Mouse (Mus musculus) hindbrain, embryonic 16.5 days (tissue): ENCODE measurements around the gene Cdk6. TPM values are rescaled to one million over a fixed set of nuclear protein-coding genes. Genes with fewer than 3 reads are reported as not detected.
"Not testable (repeated sequence)": the region's sequence is repeated elsewhere in the genome, so short reads cannot be mapped to it uniquely, and the experiment has no call there.

Experiments used
- ATAC-seq: fragments of 200-750 bp; cut with Nextera tagmentation; 2 replicates; pipeline ENCODE4 v1.8.0; 2017; ENCODE audit warnings: moderate TSS enrichment, moderate library complexity
- H3K27ac ChIP-seq: fragments of 300-500 bp; sonication (generic); 2 replicates; pipeline ENCODE4 v1.5.1; 2014; ENCODE audit warnings: low read depth, mild to moderate bottlenecking, control low read depth, low read length, moderate library complexity
- H3K27me3 ChIP-seq: fragments of 300-500 bp; sonication (generic); replicated peaks from 2 replicates; pipeline ENCODE4 v1.6.1; 2014; ENCODE audit warnings: low read length; ENCODE audit not compliant: control insufficient read depth, insufficient read depth
- H3K36me3 ChIP-seq: fragments of 300-500 bp; sonication (generic); 2 replicates; pipeline ENCODE4 v1.6.1; 2014; ENCODE audit warnings: mild to moderate bottlenecking, low read length, moderate library complexity, mixed read lengths; ENCODE audit not compliant: control insufficient read depth, insufficient read depth
- H3K4me1 ChIP-seq: fragments of 300-500 bp; sonication (generic); 2 replicates; pipeline ENCODE4 v1.6.1; 2014; ENCODE audit warnings: low read depth, low read length; ENCODE audit not compliant: control insufficient read depth, insufficient read depth
- H3K4me2 ChIP-seq: fragments of 300-500 bp; sonication (generic); 2 replicates; pipeline ENCODE4 v1.6.1; 2014; ENCODE audit warnings: mild to moderate bottlenecking, low read length, control low read depth, moderate library complexity
- H3K4me3 ChIP-seq: fragments of 300-500 bp; sonication (generic); 2 replicates; pipeline ENCODE4 v1.5.1; 2014; ENCODE audit warnings: mild to moderate bottlenecking, low read length, control low read depth, moderate library complexity
- H3K9ac ChIP-seq: fragments of 300-500 bp; sonication (generic); 2 replicates; pipeline ENCODE4 v1.6.1; 2014; ENCODE audit warnings: low read depth, mild to moderate bottlenecking, control low read depth, low read length, moderate library complexity
- H3K9me3 ChIP-seq: fragments of 300-500 bp; sonication (generic); 2 replicates; pipeline ENCODE4 v1.6.1; 2014; ENCODE audit warnings: mild to moderate bottlenecking, low read length, moderate library complexity; ENCODE audit not compliant: control insufficient read depth
- WGBS: fragments of 180-500 bp; shearing (Covaris S2); extraction: QIAGEN DNeasy Blood & Tissue Kit; methylation state at CpG from one replicate; pipeline ENCODE4 v1.1.7; 2014; 5-methylcytosine and 5-hydroxymethylcytosine counted together
- polyA plus RNA-seq: library from polyadenylated mRNA; unstranded; fragments of >200 nt; fragmentation: Nextera tagmentation; extraction: Ambion mirVana; gene quantifications from 2 replicates; pipeline ENCODE4 v1.2.1, GENCODE M21; 2015

Gene Cdk6
- polyA plus RNA-seq, 1 experiment from 2014 or later, result 13.9 TPM

- no peak overlapping the region for H3K27ac ChIP-seq
- H3K36me3 ChIP-seq, result no peaks in the 10 kb centered on the region
- H3K9ac ChIP-seq, result no peak overlapping the region
- ATAC-seq, result no peak
- H3K4me2 ChIP-seq, result no peak overlapping the region
- H3K4me1 ChIP-seq, result no peaks in the 10 kb centered on the region
- no peaks in the 10 kb centered on the region for H3K9me3 ChIP-seq
- 92% methylated on average over 9 of the region's 9 CpGs for WGBS
- H3K4me3 ChIP-seq, result no peak overlapping the region
- no peaks in the 10 kb centered on the region for H3K27me3 ChIP-seq
These were observed 174.2 kb downstream of the Cdk6 start for GRCm38 (mm10) chr5:3515477-3515876.

- Histone ChIP-seq H3K27me3 (no peaks in the 10 kb centered on the region), H3K4me1 (no peaks in the 10 kb centered on the region)
These were observed 175.3 kb downstream of the Cdk6 start for GRCm38 (mm10) chr5:3516481-3517075.

GRCm38 (mm10) chr5:3520493-3521359 lies 179.4 kb downstream of the Cdk6 start:
- H3K27ac ChIP-seq, result no peak overlapping the region
- H3K9me3 ChIP-seq, result no peaks in the 10 kb centered on the region
- no peaks in the 10 kb centered on the region for H3K4me1 ChIP-seq
- H3K4me3 ChIP-seq, result no peak overlapping the region
- WGBS, result 84% methylated on average over 18 of the region's 18 CpGs
- H3K27me3 ChIP-seq, result no peaks in the 10 kb centered on the region
- no peak overlapping the region for H3K9ac ChIP-seq
- no peak overlapping the region for H3K4me2 ChIP-seq
- no peak for ATAC-seq
- H3K36me3 ChIP-seq, result no peaks in the 10 kb centered on the region

More at GRCm38 (mm10) chr5:3516481-3517075, 175.3 kb downstream of the Cdk6 start:
- Histone ChIP-seq H3K4me3 (no peak overlapping the region), H3K27ac (no peak overlapping the region), H3K36me3 (no peaks in the 10 kb centered on the region), H3K9me3 (no peaks in the 10 kb centered on the region), H3K9ac (no peak overlapping the region), H3K4me2 (no peak overlapping the region)
- ATAC-seq, result peak; percentile 89
- WGBS, result 52% methylated on average over 9 of the region's 9 CpGs

GRCm38 (mm10) chr5:3521741-3522140 lies 180.5 kb downstream of the Cdk6 start:
- 63% methylated on average over 12 of the region's 12 CpGs for WGBS
- H3K36me3 ChIP-seq, result no peaks in the 10 kb centered on the region
- no peaks in the 10 kb centered on the region for H3K4me1 ChIP-seq
- H3K4me2 ChIP-seq, result no peak overlapping the region
- H3K4me3 ChIP-seq, result no peak overlapping the region
- no peak for ATAC-seq
- H3K9me3 ChIP-seq, result no peaks in the 10 kb centered on the region
- H3K27me3 ChIP-seq, result no peaks in the 10 kb centered on the region
- no peak overlapping the region for H3K9ac ChIP-seq
- H3K27ac ChIP-seq, result no peak overlapping the region

- Histone ChIP-seq H3K9me3 (no peaks in the 10 kb centered on the region), H3K27ac (no peak overlapping the region), H3K4me3 (no peak overlapping the region), H3K9ac (no peak overlapping the region), H3K4me1 (no peaks in the 10 kb centered on the region), H3K36me3 (no peaks in the 10 kb centered on the region), H3K4me2 (no peak overlapping the region), H3K27me3 (no peaks in the 10 kb centered on the region)
- no peak for ATAC-seq
- WGBS, result 94% methylated on average over 10 of the region's 10 CpGs
These were observed 181.5 kb downstream of the Cdk6 start for GRCm38 (mm10) chr5:3522826-3523225.

GRCm38 (mm10) chr5:3527041-3527691 lies 185.9 kb downstream of the Cdk6 start:
- no peaks in the 10 kb centered on the region for H3K9me3 ChIP-seq
- H3K36me3 ChIP-seq, result no peaks in the 10 kb centered on the region
- H3K4me3 ChIP-seq, result no peak overlapping the region
- H3K27me3 ChIP-seq, result no peaks in the 10 kb centered on the region
- H3K4me1 ChIP-seq, result no peaks in the 10 kb centered on the region
- H3K9ac ChIP-seq, result no peak overlapping the region
- no peak overlapping the region for H3K4me2 ChIP-seq
- WGBS, result 43% methylated on average over 5 of the region's 5 CpGs
- no peak overlapping the region for H3K27ac ChIP-seq
- ATAC-seq, result peak; percentile 54

GRCm38 (mm10) chr5:3529585-3530189 lies 188.4 kb downstream of the Cdk6 start:
- Histone ChIP-seq H3K4me3 (no peak overlapping the region), H3K4me2 (no peak overlapping the region), H3K9me3 (no peaks in the 10 kb centered on the region), H3K27me3 (no peaks in the 10 kb centered on the region), H3K4me1 (no peaks in the 10 kb centered on the region), H3K9ac (no peak overlapping the region), H3K27ac (no peak overlapping the region), H3K36me3 (no peaks in the 10 kb centered on the region)
- ATAC-seq, result peak; percentile 37; the same call in 1 of the 2 replicates
- 53% methylated on average over 10 of the region's 10 CpGs for WGBS

GRCm38 (mm10) chr5:3532048-3532447 lies 190.8 kb downstream of the Cdk6 start:
- H3K27ac ChIP-seq, H3K9me3 ChIP-seq, H3K27me3 ChIP-seq, H3K4me1 ChIP-seq, ATAC-seq, H3K9ac ChIP-seq, H3K4me2 ChIP-seq, H3K36me3 ChIP-seq, H3K4me3 ChIP-seq: not testable (repeated sequence)
